Comparison of ENCODE assay signal across 8 mouse cellular contexts in genomic region chrX:81071746-81072640, GRCm38 (mm10). TPM values are rescaled to one million over a fixed set of nuclear protein-coding genes. Genes with fewer than 3 reads are reported as not detected.
DNase-seq lines count a peak whose midpoint lies in the region; ATAC-seq and TF ChIP-seq lines count a peak whose summit lies in the region.

No protein-coding gene starts in this region.

- H3K9ac ChIP-seq in ES-Bruce4 (ENCODE audit: low read depth, poor library complexity, severe bottlenecking) = peak overlapping the region; percentile 48
- H3K9ac ChIP-seq in forebrain, embryonic 14.5 days (ENCODE audit: low read length) = peak overlapping the region; percentile 71
- peak overlapping the region; percentile 71 for H3K9ac ChIP-seq in limb, embryonic 12.5 days (replicated peaks)

- H3K27me3 ChIP-seq in ES-Bruce4 (ENCODE audit: control insufficient read depth, insufficient read depth, low read length, poor library complexity, severe bottlenecking) = no peaks in the 10 kb centered on the region
- no peaks in the 10 kb centered on the region for H3K27me3 ChIP-seq in forebrain, embryonic 14.5 days (replicated peaks; ENCODE audit: control insufficient read depth, insufficient read depth, low read length)
- no peaks in the 10 kb centered on the region for H3K27me3 ChIP-seq in limb, embryonic 12.5 days

- WGBS in forebrain, embryonic 14.5 days = 16% methylated on average over 14 of the region's 14 CpGs
- WGBS in limb, embryonic 12.5 days = 14% methylated on average over 10 of the region's 14 CpGs

- TF ChIP-seq CTCF in ES-Bruce4 (IDR thresholded peaks at IDR 0.05; ENCODE audit: low read depth, low read length) = no peak

- no peaks in the 10 kb centered on the region for H3K4me1 ChIP-seq in ES-Bruce4 (ENCODE audit: control insufficient read depth, insufficient read depth, low read length)
- H3K4me1 ChIP-seq in forebrain, embryonic 14.5 days (ENCODE audit: control insufficient read depth, insufficient read depth, low read length) = no peaks in the 10 kb centered on the region
- H3K4me1 ChIP-seq in limb, embryonic 12.5 days (replicated peaks) = no peaks in the 10 kb centered on the region

- ATAC-seq in frontal cortex, adult (ENCODE audit: low TSS enrichment) = peak; percentile 64; the same call in 1 of the 2 replicates
- peak; percentile 22; the same call in 1 of the 2 replicates for ATAC-seq in forebrain, embryonic 14.5 days
- ATAC-seq in limb, embryonic 12.5 days (ENCODE audit: insufficient number of reproducible peaks, insufficient read depth, low FRiP score, low TSS enrichment, low read depth) = no peak
- ATAC-seq in erythroblast, adult 5-6 weeks (replicated peaks; ENCODE audit: low FRiP score, poor library complexity, severe bottlenecking) = no peak

- DNase-seq in frontal cortex, postnatal 10 days (ENCODE audit: low spot score in 2 of 2) = no peak
- DNase-seq in forebrain, embryonic 14.5 days (ENCODE audit: low spot score) = peak; percentile 71
- peak; percentile 37 for DNase-seq in retina, embryonic 14.5 days (ENCODE audit: low spot score)
- no peak for DNase-seq in spleen, postnatal 14 days (ENCODE audit: low spot score in 2 of 2)

- no peaks in the 10 kb centered on the region for H3K36me3 ChIP-seq in ES-Bruce4 (ENCODE audit: control insufficient read depth, insufficient read depth, low read length, poor library complexity, severe bottlenecking)
- H3K36me3 ChIP-seq in forebrain, embryonic 14.5 days (ENCODE audit: control insufficient read depth, insufficient read depth, low read length) = no peaks in the 10 kb centered on the region
- H3K36me3 ChIP-seq in limb, embryonic 12.5 days = no peaks in the 10 kb centered on the region

- H3K27ac ChIP-seq in ES-Bruce4 (ENCODE audit: insufficient read depth, low read length) = no peak overlapping the region
- peak overlapping the region; percentile 44; the same call in 1 of the 2 replicates for H3K27ac ChIP-seq in forebrain, embryonic 14.5 days (ENCODE audit: low read depth, low read length)
- peak overlapping the region; percentile 91 for H3K27ac ChIP-seq in limb, embryonic 12.5 days

- no peaks in the 10 kb centered on the region for H3K9me3 ChIP-seq in ES-Bruce4 (replicated peaks; ENCODE audit: control insufficient read depth, insufficient read depth, low read length, poor library complexity, severe bottlenecking)
- H3K9me3 ChIP-seq in forebrain, embryonic 14.5 days (replicated peaks; ENCODE audit: control insufficient read depth, low read length) = no peaks in the 10 kb centered on the region
- no peaks in the 10 kb centered on the region for H3K9me3 ChIP-seq in limb, embryonic 12.5 days

- no peak for TF ChIP-seq EP300 in ES-Bruce4 (IDR thresholded peaks at IDR 0.05; ENCODE audit: insufficient read depth, low read depth, low read length)

- H3K4me2 ChIP-seq in forebrain, embryonic 14.5 days (ENCODE audit: low read length) = peak overlapping the region; percentile 53
- peak overlapping the region; percentile 53 for H3K4me2 ChIP-seq in limb, embryonic 12.5 days

- peak overlapping the region; percentile 54 for H3K4me3 ChIP-seq in ES-Bruce4 (ENCODE audit: low read depth, low read length)
- H3K4me3 ChIP-seq in forebrain, embryonic 14.5 days (ENCODE audit: low read depth, low read length) = peak overlapping the region; percentile 55
- peak overlapping the region; percentile 56 for H3K4me3 ChIP-seq in limb, embryonic 12.5 days (replicated peaks)

- TF ChIP-seq POLR2A in ES-Bruce4 (IDR thresholded peaks at IDR 0.05; ENCODE audit: insufficient read depth, low read length) = no peak

RNA-seq across cellular contexts. Expression of gene Tmem47, which starts 1.5 kb away (rescaled TPM):
- 38.9 and 39.7 TPM in 2 replicates for polyA plus RNA-seq in ES-Bruce4 (2011; ENCODE audit: insufficient read depth, insufficient read length, low read depth, missing spikeins)
- polyA plus RNA-seq in forebrain, embryonic 14.5 days (2014; fragmentation: Nextera tagmentation; extraction: Ambion mirVana) = 17.4 and 20.2 TPM in 2 replicates
- 15.8 and 21.4 TPM in 2 replicates for polyA plus RNA-seq in limb, embryonic 12.5 days (2016; fragmentation: Nextera tagmentation; extraction: Ambion mirVana)
- total RNA-seq in erythroblast, adult 5-6 weeks (2015; ENCODE audit: low replicate concordance) = not detected in 2 replicates
- total RNA-seq in erythroblast, adult 5-6 weeks (2017; ENCODE audit: low replicate concordance) = 2.6 TPM in 1 of 2 replicates, not detected in the other

Comparison
In these comparisons a context has a peak if more than half of its experiments do, and no peak if none do; other contexts are left out.
1. ATAC-seq: peak in frontal cortex, adult (single experiment) and forebrain, embryonic 14.5 days (single experiment); none in limb, embryonic 12.5 days (single experiment) and erythroblast, adult 5-6 weeks (single experiment).
2. DNase-seq: peak in forebrain, embryonic 14.5 days (single experiment) and retina, embryonic 14.5 days (single experiment); none in frontal cortex, postnatal 10 days (0 of 2) and spleen, postnatal 14 days (0 of 2).
3. Peak in every context shown above with its lines, with median percentiles within 50 percentile points of each other: H3K4me3 ChIP-seq and H3K9ac ChIP-seq.